Mouse (Mus musculus) mature B cell (primary cell): ENCODE measurements around the gene Fndc4.

ENCODE experiments used
- in situ Hi-C: fragments of 300-500 bp; cut with MboI; formaldehyde crosslinking; loops from 2 replicates; pipeline ENCODE4 v1.14.3; 2019

Fndc4 gene

GRCm38 (mm10) chr5:31257616-31258015 lies 38.3 kb downstream of the Fndc4 start:
- in situ Hi-C loops = no loop called here

DNA sequence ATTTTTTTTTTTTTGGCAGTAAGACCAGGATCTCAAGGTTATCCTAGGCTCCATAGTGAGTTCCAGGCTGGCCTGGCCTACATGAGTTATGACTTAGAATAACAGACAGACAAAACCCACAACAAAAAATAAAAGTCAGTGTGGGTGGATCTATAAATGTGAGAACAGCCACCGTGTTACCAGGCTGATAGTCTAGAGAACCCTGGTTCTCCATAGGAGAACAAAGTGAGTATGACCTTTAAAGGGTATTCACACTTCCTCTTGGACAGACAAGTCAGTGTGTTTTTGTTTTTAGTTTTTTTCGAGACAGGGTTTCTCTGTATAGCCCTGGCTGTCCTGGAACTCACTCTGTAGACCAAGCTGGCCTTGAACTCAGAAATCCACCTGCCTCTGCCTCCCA lies 39.9 kb downstream of the Fndc4 start:
- in situ Hi-C loops = no loop called here

DNA sequence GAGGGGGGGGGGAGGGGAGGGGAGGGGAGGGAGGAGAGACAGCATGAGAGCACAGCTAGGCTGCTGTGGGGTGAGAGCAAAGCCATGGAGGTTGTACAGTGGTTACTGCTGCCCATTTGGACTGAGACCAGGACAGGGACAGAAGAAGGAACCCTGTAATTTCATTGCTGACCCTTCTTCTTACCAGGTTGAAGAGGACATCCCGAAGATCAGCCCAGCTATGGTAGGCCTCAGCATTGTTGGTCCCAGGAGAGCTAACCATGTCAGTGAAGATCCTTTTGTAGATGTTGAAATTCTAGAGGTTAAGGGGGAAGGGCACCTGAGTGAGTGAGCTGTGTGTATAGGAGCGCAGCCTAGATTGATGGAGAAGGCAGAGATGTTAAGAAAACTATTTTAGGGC lies 40.5 kb downstream of the Fndc4 start:
- in situ Hi-C loops = no loop called here

GRCm38 (mm10) chr5:31254901-31255300 lies 41.0 kb downstream of the Fndc4 start:
- in situ Hi-C loops = no loop called here

DNA sequence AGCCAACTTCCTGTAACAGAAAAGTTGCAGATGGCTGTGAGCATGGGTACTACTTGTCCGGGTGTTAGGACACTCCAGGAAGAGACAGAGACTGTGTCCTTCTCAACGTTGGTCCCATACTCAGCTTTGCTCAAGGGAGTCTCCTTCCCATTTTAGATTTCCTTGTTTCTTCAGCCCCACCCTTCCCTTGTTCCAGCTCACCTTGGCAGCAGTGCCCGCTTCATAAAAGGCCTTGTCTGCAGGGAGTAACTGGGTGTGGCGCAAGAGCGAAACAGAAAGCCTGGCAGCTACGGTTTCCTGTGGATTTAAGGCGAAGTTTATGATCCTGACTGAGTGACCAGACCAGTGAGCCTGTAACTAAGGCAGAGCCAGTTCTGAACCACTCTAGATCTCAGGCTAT lies 41.4 kb downstream of the Fndc4 start:
- in situ Hi-C loops = no loop called here

DNA sequence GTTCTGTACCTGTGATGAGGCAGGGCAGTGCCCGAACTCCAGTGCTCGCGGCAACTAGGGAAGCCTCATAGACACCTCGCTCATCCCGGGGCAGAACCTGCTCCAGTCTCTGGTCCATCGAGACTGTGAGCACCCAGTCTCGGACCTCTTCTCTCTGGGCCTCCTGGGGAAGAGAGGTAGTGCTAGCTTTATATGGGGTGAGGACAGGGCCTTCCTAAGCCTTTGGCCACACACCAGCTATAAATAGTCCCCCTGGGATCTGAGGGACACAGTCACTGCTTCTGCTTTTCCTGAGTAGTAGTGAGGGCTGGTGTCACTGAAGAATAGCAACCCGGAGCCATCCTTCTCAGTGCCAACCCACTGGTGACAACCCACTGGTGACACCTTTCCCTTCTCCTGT lies 42.1 kb downstream of the Fndc4 start:
- in situ Hi-C loops = no loop called here

DNA sequence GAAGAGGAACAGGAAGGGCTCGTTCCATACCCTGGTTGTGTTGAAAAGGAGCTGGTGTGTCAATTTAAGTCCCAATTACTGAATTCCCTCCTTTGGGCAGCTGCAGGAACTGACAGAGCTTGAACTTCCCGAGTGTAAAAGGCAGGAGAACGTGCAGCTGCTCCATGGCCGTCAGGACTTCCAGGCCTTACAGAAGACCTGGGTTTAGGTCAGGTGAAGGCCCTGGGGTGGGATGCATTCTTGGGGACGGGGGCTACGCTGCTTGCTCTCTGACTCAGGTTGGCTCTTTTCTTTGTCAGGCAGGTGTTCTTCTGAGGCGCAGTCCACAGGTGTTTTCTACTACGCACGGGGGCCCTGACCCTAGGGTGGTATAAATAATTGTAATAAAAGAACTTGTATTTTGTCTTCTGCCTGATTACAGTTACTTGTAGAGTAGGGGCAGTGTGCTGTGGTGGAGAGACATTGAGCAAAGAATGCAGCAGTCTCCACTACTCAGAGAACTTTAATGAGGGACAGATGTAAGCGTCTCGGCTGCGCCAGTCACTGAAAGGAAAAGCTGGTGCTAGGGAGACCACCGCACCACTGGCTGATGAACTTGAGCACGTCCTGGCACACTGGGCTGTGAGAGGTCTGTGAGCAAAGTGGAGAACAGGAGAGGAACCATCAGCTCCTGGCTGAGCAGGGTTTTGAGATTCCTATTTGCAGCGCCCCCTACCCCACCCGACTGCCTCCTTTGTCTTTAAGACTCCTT lies 42.9 kb downstream of the Fndc4 start:
- in situ Hi-C loops = no loop called here

- in situ Hi-C loops = no loop called here
Measured at GRCm38 (mm10) chr5:31252151-31252550, 43.7 kb downstream of the Fndc4 start.

- in situ Hi-C loops = no loop called here
Measured at GRCm38 (mm10) chr5:31251541-31252101, 44.3 kb downstream of the Fndc4 start, which contains the start of gene Krtcap3. Gene Krtcap3, plus strand, starts transcription at chr5:31251691.

DNA sequence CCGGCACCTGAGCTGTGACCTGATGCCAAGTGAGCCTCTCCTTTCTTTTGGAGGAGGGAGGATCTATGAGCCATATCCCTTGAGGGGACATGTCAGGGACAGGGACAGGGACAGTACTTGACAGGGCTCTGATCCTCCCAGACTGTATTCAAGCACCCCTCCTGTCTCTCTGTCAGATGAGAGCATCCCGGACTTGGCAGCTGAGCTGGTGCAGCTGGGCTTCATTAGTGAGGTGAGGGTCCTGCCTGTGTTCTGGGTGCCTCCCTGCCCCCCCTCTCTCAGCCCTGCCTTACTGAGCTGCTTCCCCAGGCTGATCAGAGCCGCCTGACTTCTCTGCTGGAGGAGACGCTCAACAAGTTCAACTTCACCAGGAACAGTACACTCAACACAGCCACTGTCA lies 45.2 kb downstream of the Fndc4 start:
- in situ Hi-C loops = no loop called here
